Comparison of ENCODE assay signal across 22 mouse cellular contexts in genomic region chr3:41290535-41291307, GRCm38 (mm10).
DNase-seq lines count a peak whose midpoint lies in the region; ATAC-seq and TF ChIP-seq lines count a peak whose summit lies in the region.
"Had no signal": no experiment of that assay in that cellular context is flagged by ENCODE, and none has a peak within 500 bp of the region (broad histone marks: within the 10 kb centered on the region; RNA-seq: fewer than 3 reads in every experiment).

No protein-coding gene starts in this region.

- WGBS in kidney, adult 2 months = 58% methylated on average over 11 of the region's 11 CpGs
- WGBS in stomach, embryonic 16.5 days = 71% methylated on average over 11 of the region's 11 CpGs
- WGBS in stomach, postnatal 0 days = 74% methylated on average over 11 of the region's 11 CpGs
- 62% methylated on average over 11 of the region's 11 CpGs for WGBS in intestine, embryonic 15.5 days
- 81% methylated on average over 11 of the region's 11 CpGs for WGBS in forebrain, embryonic 12.5 days

- no peaks in the 10 kb centered on the region for H3K36me3 ChIP-seq in kidney, adult 2 months (ENCODE audit: control insufficient read depth, insufficient read depth, low read length)
- no peaks in the 10 kb centered on the region for H3K36me3 ChIP-seq in stomach, embryonic 16.5 days (ENCODE audit: control insufficient read depth, insufficient read depth, low read length)
- H3K36me3 ChIP-seq in stomach, postnatal 0 days (ENCODE audit: control insufficient read depth, insufficient read depth, low read length) = no peaks in the 10 kb centered on the region
- H3K36me3 ChIP-seq in intestine, embryonic 15.5 days = no peaks in the 10 kb centered on the region
- H3K36me3 ChIP-seq in myocyte (ENCODE audit: control insufficient read depth, insufficient read depth) = no peaks in the 10 kb centered on the region
- H3K36me3 ChIP-seq in forebrain, embryonic 12.5 days (replicated peaks) = no peaks in the 10 kb centered on the region
- H3K36me3 ChIP-seq: forebrain, embryonic 10.5 days; heart, embryonic 12.5 days; hindbrain, embryonic 13.5 days; midbrain, embryonic 13.5 days; neural tube, embryonic 13.5 days had no signal

- H3K79me2 ChIP-seq in myocyte (ENCODE audit: control insufficient read depth, insufficient read depth) = no peaks in the 10 kb centered on the region

- no peaks in the 10 kb centered on the region for H3K27me3 ChIP-seq in kidney, adult 2 months (replicated peaks; ENCODE audit: control insufficient read depth, insufficient read depth, low read length)
- no peaks in the 10 kb centered on the region for H3K27me3 ChIP-seq in stomach, embryonic 16.5 days (ENCODE audit: control insufficient read depth, insufficient read depth, low read length)
- H3K27me3 ChIP-seq in stomach, postnatal 0 days (ENCODE audit: control insufficient read depth, insufficient read depth, low read length) = no peaks in the 10 kb centered on the region
- no peaks in the 10 kb centered on the region for H3K27me3 ChIP-seq in intestine, embryonic 15.5 days (replicated peaks)
- no peaks in the 10 kb centered on the region for H3K27me3 ChIP-seq in myocyte (ENCODE audit: control insufficient read depth, insufficient read depth, insufficient read length)
- no peaks in the 10 kb centered on the region for H3K27me3 ChIP-seq in forebrain, embryonic 12.5 days
- H3K27me3 ChIP-seq: heart, embryonic 12.5 days; hindbrain, embryonic 13.5 days; midbrain, embryonic 13.5 days; neural tube, embryonic 13.5 days had no signal

- peak; percentile 21; the same call in 1 of the 2 replicates for ATAC-seq in stomach, embryonic 16.5 days (ENCODE audit: insufficient read depth, low FRiP score)
- no peak for ATAC-seq in stomach, postnatal 0 days (ENCODE audit: low FRiP score, low TSS enrichment)
- ATAC-seq in intestine, embryonic 15.5 days = peak; percentile 75
- no peak for ATAC-seq in forebrain, embryonic 12.5 days (ENCODE audit: low FRiP score)
- ATAC-seq: inflammation-experienced regulatory T-cells, adult 6 months; midbrain, embryonic 13.5 days had no signal

- no peaks in the 10 kb centered on the region for H3K4me1 ChIP-seq in kidney, adult 2 months (ENCODE audit: control insufficient read depth, insufficient read depth, low read length)
- no peaks in the 10 kb centered on the region for H3K4me1 ChIP-seq in stomach, embryonic 16.5 days (ENCODE audit: control insufficient read depth, insufficient read depth, low read length)
- no peaks in the 10 kb centered on the region for H3K4me1 ChIP-seq in stomach, postnatal 0 days (replicated peaks; ENCODE audit: control insufficient read depth, insufficient read depth)
- peaks cover 2% of the 10 kb centered on the region; the same call in 1 of the 2 replicates for H3K4me1 ChIP-seq in intestine, embryonic 15.5 days (replicated peaks)
- H3K4me1 ChIP-seq in forebrain, embryonic 12.5 days = no peaks in the 10 kb centered on the region
- H3K4me1 ChIP-seq: forebrain, embryonic 10.5 days; midbrain, embryonic 13.5 days; neural tube, embryonic 13.5 days had no signal

- TF ChIP-seq EP300 in stomach, postnatal 0 days (optimal IDR thresholded peaks at IDR 0.05) = no peak

- no peak overlapping the region for H3K27ac ChIP-seq in kidney, adult 2 months (ENCODE audit: insufficient read depth, low read depth, low read length)
- no peak overlapping the region for H3K27ac ChIP-seq in stomach, embryonic 16.5 days (ENCODE audit: low read length)
- H3K27ac ChIP-seq in stomach, postnatal 0 days (replicated peaks) = no peak overlapping the region
- no peak overlapping the region for H3K27ac ChIP-seq in intestine, embryonic 15.5 days
- H3K27ac ChIP-seq in forebrain, embryonic 12.5 days = no peak overlapping the region
- H3K27ac ChIP-seq: forebrain, embryonic 10.5 days; hindbrain, embryonic 13.5 days; liver, embryonic 14.5 days; midbrain, embryonic 13.5 days; neural tube, embryonic 13.5 days had no signal

- no peak for TF ChIP-seq CTCF in kidney, adult 2 months (conservative IDR thresholded peaks at IDR 0.05; ENCODE audit: insufficient read depth, insufficient read length, low read depth, low read length)
- no peak for TF ChIP-seq CTCF in stomach, postnatal 0 days (IDR thresholded peaks at IDR 0.05; ENCODE audit: low read depth)

- DNase-seq in kidney, adult 2 months = peak; percentile 42
- DNase-seq in kidney, postnatal 10 days = no peak
- no peak for DNase-seq in stomach, postnatal 0 days (ENCODE audit: low spot score)
- DNase-seq in heart, adult 9 months (ENCODE audit: low spot score in 2 of 2) = no peak
- DNase-seq: adrenal gland, postnatal 25 days; cerebellum, adult 11 months; cerebellum, postnatal 14 days; heart, postnatal 14 days; right cerebral cortex, postnatal 14 days; spleen, adult 18-20 months; thymus, adult 2 months had no signal

- no peak overlapping the region for H3K4me3 ChIP-seq in kidney, adult 2 months (ENCODE audit: insufficient read depth, low read depth, low read length)
- H3K4me3 ChIP-seq in stomach, embryonic 16.5 days (replicated peaks; ENCODE audit: low read length) = no peak overlapping the region
- no peak overlapping the region for H3K4me3 ChIP-seq in stomach, postnatal 0 days (ENCODE audit: low read depth, low read length)
- H3K4me3 ChIP-seq in intestine, embryonic 15.5 days (replicated peaks) = no peak overlapping the region
- no peak overlapping the region for H3K4me3 ChIP-seq in myocyte
- H3K4me3 ChIP-seq in forebrain, embryonic 12.5 days (replicated peaks) = no peak overlapping the region
- H3K4me3 ChIP-seq: forebrain, embryonic 10.5 days; heart, embryonic 12.5 days; hindbrain, embryonic 13.5 days; midbrain, embryonic 13.5 days; neural tube, embryonic 13.5 days had no signal

- no peak for TF ChIP-seq POLR2A in kidney, adult 2 months (IDR thresholded peaks at IDR 0.05; ENCODE audit: low read depth, low read length)
- TF ChIP-seq POLR2A in myocyte (IDR thresholded peaks at IDR 0.05; ENCODE audit: insufficient read length, low read depth) = no peak

- no peaks in the 10 kb centered on the region for H3K9me3 ChIP-seq in stomach, embryonic 16.5 days (replicated peaks; ENCODE audit: control insufficient read depth, low read length)
- H3K9me3 ChIP-seq in stomach, postnatal 0 days (ENCODE audit: control insufficient read depth, low read length) = no peaks in the 10 kb centered on the region
- no peaks in the 10 kb centered on the region for H3K9me3 ChIP-seq in intestine, embryonic 15.5 days
- H3K9me3 ChIP-seq in forebrain, embryonic 12.5 days = no peaks in the 10 kb centered on the region
- H3K9me3 ChIP-seq: forebrain, embryonic 10.5 days; heart, embryonic 12.5 days; hindbrain, embryonic 13.5 days; midbrain, embryonic 13.5 days; neural tube, embryonic 13.5 days had no signal

- H3K4me2 ChIP-seq in stomach, embryonic 16.5 days (ENCODE audit: low read depth, low read length) = no peak overlapping the region
- no peak overlapping the region for H3K4me2 ChIP-seq in stomach, postnatal 0 days (replicated peaks; ENCODE audit: low read depth)
- H3K4me2 ChIP-seq in intestine, embryonic 15.5 days (replicated peaks) = no peak overlapping the region
- H3K4me2 ChIP-seq in myocyte (ENCODE audit: low read depth) = no peak overlapping the region
- H3K4me2 ChIP-seq in forebrain, embryonic 12.5 days = no peak overlapping the region
- H3K4me2 ChIP-seq: heart, embryonic 12.5 days; hindbrain, embryonic 13.5 days; midbrain, embryonic 13.5 days; neural tube, embryonic 13.5 days had no signal

- no peak overlapping the region for H3ac ChIP-seq in myocyte (ENCODE audit: control insufficient read depth, insufficient read length)

- no peak overlapping the region for H3K9ac ChIP-seq in stomach, embryonic 16.5 days (ENCODE audit: low read length)
- H3K9ac ChIP-seq in stomach, postnatal 0 days (ENCODE audit: low read length) = no peak overlapping the region
- no peak overlapping the region for H3K9ac ChIP-seq in intestine, embryonic 15.5 days
- H3K9ac ChIP-seq in forebrain, embryonic 12.5 days = no peak overlapping the region
- H3K9ac ChIP-seq: heart, embryonic 12.5 days; hindbrain, embryonic 13.5 days; liver, embryonic 14.5 days; midbrain, embryonic 13.5 days; neural tube, embryonic 13.5 days had no signal

TF ChIP-seq in myocyte, 11 proteins besides CTCF, POLR2A, EP300 and RAD21:
- TF ChIP-seq POLR2AphosphoS2 (IDR thresholded peaks at IDR 0.05; ENCODE audit: insufficient read length, low read depth) (no peak), USF1 (IDR thresholded peaks at IDR 0.05; ENCODE audit: low read depth) (peak; percentile 41), REST (IDR thresholded peaks at IDR 0.05; ENCODE audit: insufficient read depth, insufficient read length) (no peak)

Comparison
In these comparisons a context has a peak if more than half of its experiments do, and no peak if none do; other contexts are left out.
1. ATAC-seq: peak in stomach, embryonic 16.5 days (single experiment) and intestine, embryonic 15.5 days (single experiment); none in stomach, postnatal 0 days (single experiment) and forebrain, embryonic 12.5 days (single experiment).